Mouse (Mus musculus) testis, adult 2 months (tissue): Measurements from ENCODE around the gene Slc29a3.

Experiments
- CTCF ChIP-seq: fragments of 200-500 bp; IDR thresholded peaks from 2 replicates; pipeline ENCODE4 v1.5.1; 2012; ENCODE audit warnings: low read depth, mild to moderate bottlenecking, inconsistent platforms, low read length, moderate library complexity; ENCODE audit not compliant: control insufficient read depth, insufficient read depth, insufficient replicate concordance
- POLR2A ChIP-seq: fragments of 200-500 bp; IDR thresholded peaks from 2 replicates; pipeline ENCODE4 v1.6.1; 2012; ENCODE audit warnings: low read depth, mild to moderate bottlenecking, inconsistent platforms, low read length, moderate library complexity; ENCODE audit not compliant: control insufficient read depth

GRCm38 (mm10) chr10:60796474-60796873 lies 43.9 kb upstream of the Slc29a3 start:
- TF ChIP-seq CTCF (no peak), POLR2A (no peak)
